Mouse (Mus musculus): Measurements from ENCODE around the gene Gipr. TPM values are rescaled to one million over a fixed set of nuclear protein-coding genes. Genes with fewer than 3 reads are reported as not detected.
A peak's percentile ranks its signal among the peaks of the same experiment; 100 is the strongest.

Gene Gipr
- polyA plus RNA-seq, 1 experiment from 2014 or later = 2.0 TPM

DNA sequence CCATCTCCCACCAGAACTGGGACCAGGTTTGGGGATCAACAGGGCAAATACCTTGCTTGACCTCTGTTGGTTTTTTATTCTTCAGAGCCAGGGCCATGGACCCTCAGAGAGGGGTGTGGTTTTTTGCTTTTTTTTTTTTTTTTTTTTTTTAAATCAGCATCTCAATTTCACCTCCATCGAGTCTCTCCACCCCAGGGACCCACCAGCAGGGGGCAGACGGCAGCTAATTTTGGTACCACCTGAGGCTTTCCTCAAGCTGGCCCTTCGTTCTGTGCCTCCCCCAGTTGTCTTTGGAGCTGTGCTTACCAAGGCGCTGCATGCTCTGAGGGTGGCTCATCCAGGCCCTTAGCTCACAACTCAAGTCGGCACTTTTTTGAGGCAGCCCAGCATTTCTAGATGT lies 28.5 kb downstream of the Gipr start:
- Histone ChIP-seq H3K4me3 (no peak overlapping the region), H3K4me1 (no peaks in the 10 kb centered on the region), H3K36me3 (peaks cover 71% of the 10 kb centered on the region), H3K27ac (no peak overlapping the region), H3K9ac (no peak overlapping the region), H3K4me2 (replicated peaks) (no peak overlapping the region), H3K9me3 (replicated peaks) (no peaks in the 10 kb centered on the region), H3K27me3 (no peaks in the 10 kb centered on the region)
- WGBS = 55% methylated on average over 5 of the region's 5 CpGs
- no peak for ATAC-seq (ENCODE audit: low FRiP score)

DNA sequence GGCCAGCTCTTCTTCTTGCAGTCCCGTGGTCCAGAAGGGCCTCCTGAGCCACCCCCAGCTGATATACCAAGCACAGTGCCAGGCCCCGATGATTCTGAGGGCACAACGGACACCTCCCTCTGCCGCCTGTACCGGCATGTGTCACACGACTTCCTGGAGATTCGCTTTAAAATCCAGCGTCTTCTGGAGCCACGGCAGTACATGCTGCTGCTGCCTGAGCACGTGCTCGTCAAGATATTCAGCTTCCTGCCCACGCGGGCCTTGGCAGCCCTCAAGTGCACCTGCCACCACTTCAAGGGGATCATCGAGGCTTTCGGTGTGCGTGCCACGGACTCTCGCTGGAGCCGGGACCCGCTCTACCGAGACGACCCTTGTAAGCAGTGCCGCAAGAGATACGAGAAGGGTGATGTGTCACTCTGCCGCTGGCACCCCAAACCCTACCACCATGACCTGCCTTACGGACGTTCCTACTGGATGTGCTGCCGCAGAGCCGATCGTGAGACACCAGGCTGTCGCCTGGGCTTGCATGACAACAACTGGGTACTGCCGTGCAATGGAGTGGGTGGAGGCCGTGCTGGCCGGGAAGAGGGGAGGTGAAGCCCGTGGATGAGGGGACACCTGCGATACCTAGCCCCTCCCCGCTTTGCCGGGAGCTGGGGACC lies 29.1 kb downstream of the Gipr start:
- no peaks in the 10 kb centered on the region for H3K27me3 ChIP-seq
- H3K9me3 ChIP-seq (replicated peaks) = no peaks in the 10 kb centered on the region
- H3K27ac ChIP-seq = 0 out of 2 replicates have a peak overlapping the region, but pooled peaks have one; percentile 12
- H3K9ac ChIP-seq = no peak overlapping the region
- 92% methylated on average over 38 of the region's 38 CpGs for WGBS
- peaks cover 4% of the 10 kb centered on the region; the same call in 1 of the 2 replicates for H3K4me1 ChIP-seq
- no peak for ATAC-seq (ENCODE audit: low FRiP score)
- no peak overlapping the region for H3K4me3 ChIP-seq
- no peak overlapping the region for H3K4me2 ChIP-seq (replicated peaks)
- H3K36me3 ChIP-seq = peaks cover 66% of the 10 kb centered on the region

DNA sequence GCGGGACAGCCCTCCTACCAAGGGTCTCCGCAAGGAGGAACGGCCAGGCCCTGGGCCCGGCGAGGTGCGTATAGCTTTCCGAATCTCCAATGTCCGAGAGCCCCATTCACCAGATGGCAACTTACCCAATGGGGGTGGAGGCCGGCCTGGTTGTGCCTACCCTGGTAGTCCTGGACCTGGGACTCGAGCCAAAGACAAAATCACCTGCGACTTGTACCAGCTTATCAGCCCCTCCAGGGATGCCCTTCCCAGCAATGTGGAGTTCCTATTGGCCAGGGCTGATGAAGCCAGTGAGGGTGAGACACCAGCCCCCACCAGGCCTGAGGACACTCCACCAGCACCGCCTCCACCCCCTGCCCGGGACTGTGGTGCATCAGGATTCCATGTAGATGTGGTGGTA lies 29.8 kb downstream of the Gipr start:
- Histone ChIP-seq H3K9ac (no peak overlapping the region), H3K27ac (no peak overlapping the region), H3K4me1 (peaks cover 5% of the 10 kb centered on the region; the same call in 1 of the 2 replicates), H3K27me3 (no peaks in the 10 kb centered on the region), H3K4me3 (no peak overlapping the region), H3K4me2 (replicated peaks) (no peak overlapping the region), H3K9me3 (replicated peaks) (no peaks in the 10 kb centered on the region), H3K36me3 (peaks cover 60% of the 10 kb centered on the region)
- 97% methylated on average over 13 of the region's 13 CpGs for WGBS
- no peak for ATAC-seq (ENCODE audit: low FRiP score)

DNA sequence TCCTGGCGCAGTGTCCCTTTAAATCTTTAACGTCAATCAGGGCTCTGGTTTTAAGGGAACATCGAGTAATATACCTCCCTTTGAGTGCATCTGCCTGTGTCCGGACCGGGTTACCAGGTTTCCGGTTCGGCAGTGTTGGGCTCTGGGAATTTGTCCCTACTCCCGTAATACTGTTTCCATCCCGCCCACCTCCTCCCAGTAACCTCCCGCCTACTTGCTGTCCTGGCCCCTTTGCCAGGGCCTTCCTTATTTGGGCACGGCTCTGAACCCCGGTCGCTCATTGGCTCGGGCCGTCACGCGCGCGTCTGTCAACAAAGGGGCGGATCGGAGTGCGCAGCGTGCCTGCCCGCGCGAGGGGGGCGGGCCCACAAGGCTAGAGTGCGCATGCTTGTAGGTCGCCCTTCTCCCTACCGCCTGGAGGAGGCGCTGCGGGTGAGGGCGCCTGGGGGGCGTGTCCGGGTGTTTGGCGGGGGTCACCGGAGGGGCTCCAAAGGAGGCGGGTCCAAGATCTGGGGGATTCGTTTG lies 34.5 kb downstream of the Gipr start:
- peak overlapping the region; percentile 48 for H3K9ac ChIP-seq
- WGBS = under 1% methylated on average over 39 of the region's 39 CpGs
- ATAC-seq (ENCODE audit: low FRiP score) = peak; percentile 98
- peaks cover 14% of the 10 kb centered on the region; the same call in 1 of the 2 replicates for H3K4me1 ChIP-seq
- H3K27ac ChIP-seq = peak overlapping the region; percentile 92
- peak overlapping the region; percentile 57 for H3K4me2 ChIP-seq (replicated peaks)
- H3K36me3 ChIP-seq = peaks cover 25% of the 10 kb centered on the region
- no peaks in the 10 kb centered on the region for H3K27me3 ChIP-seq
- H3K9me3 ChIP-seq (replicated peaks) = no peaks in the 10 kb centered on the region
- H3K4me3 ChIP-seq = peak overlapping the region; percentile 36

DNA sequence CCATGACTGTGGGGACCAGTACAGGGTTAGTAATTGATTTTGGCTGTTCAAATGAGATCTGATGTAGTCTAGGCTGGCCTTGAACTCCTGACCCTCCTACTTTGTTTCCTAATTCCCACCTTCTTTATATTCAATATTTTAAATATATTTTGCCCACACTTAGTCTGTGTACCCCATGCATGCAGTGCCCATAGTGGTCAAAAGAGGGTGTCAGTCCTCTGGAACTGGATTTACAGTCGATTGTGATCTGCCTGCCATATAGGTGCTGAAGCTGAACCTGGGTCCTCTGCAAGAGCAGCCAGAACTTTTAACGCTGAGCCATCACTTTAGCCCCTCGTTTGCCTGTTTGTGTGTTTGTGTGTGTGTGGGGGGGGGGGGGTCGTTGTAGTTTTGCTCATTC lies 35.3 kb downstream of the Gipr start:
- no peaks in the 10 kb centered on the region for H3K27me3 ChIP-seq
- 36% methylated on average over 4 of the region's 4 CpGs for WGBS
- ATAC-seq (ENCODE audit: low FRiP score) = peak; percentile 16; the same call in 1 of the 2 replicates
- peaks cover 18% of the 10 kb centered on the region for H3K36me3 ChIP-seq
- peak overlapping the region; percentile 36 for H3K4me3 ChIP-seq
- H3K9ac ChIP-seq = peak overlapping the region; percentile 48
- H3K27ac ChIP-seq = peak overlapping the region; percentile 92
- peaks cover 14% of the 10 kb centered on the region; the same call in 1 of the 2 replicates for H3K4me1 ChIP-seq
- no peaks in the 10 kb centered on the region for H3K9me3 ChIP-seq (replicated peaks)
- H3K4me2 ChIP-seq (replicated peaks) = peak overlapping the region; percentile 57

DNA sequence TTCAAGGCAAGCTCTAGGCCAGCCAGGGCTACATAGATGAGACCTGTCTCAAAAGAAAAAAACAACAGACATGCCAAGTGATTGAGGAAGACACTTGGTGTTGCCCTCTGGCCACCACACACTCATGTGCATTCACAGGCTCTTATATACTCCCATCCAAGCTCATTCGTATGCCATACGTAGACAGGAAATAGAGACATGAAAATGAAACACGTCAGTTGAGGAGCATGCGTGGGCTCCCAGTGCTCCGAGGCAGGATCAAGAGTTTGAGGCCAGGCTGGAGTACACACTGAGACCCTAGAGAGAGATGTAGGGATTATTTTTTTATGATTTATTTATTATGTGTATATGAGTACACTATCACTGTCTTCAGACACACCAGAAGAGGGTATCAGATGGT lies 36.5 kb downstream of the Gipr start:
- Histone ChIP-seq H3K4me2 (replicated peaks) (no peak overlapping the region), H3K27ac (no peak overlapping the region), H3K4me1 (peaks cover 14% of the 10 kb centered on the region; the same call in 1 of the 2 replicates), H3K9ac (no peak overlapping the region), H3K9me3 (replicated peaks) (no peaks in the 10 kb centered on the region), H3K4me3 (no peak overlapping the region), H3K27me3 (no peaks in the 10 kb centered on the region), H3K36me3 (0 out of 2 replicates have a peak, but pooled peaks cover 6% of the 10 kb centered on the region)
- ATAC-seq (ENCODE audit: low FRiP score) = no peak
- 93% methylated on average over 5 of the region's 5 CpGs for WGBS

DNA sequence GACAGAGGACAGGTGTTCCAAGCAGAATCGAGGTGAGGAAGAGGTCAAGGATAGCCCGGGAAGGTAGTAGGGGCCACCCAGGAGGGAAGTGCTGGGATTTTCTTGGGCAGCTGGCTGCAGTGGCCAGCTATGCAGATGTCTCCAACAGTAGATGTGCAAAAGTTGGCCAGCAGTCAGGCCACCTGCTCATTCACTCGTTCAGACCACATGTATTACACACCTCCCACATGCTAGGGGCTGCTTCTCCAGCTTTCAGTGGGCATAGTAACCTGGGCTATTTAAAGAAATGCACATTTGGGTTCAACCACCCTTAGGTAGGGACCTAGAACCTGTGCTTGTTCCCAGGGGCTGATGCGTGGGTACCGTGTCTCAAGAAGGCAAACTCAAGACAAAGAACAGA lies 38.2 kb downstream of the Gipr start:
- Histone ChIP-seq H3K27me3 (no peaks in the 10 kb centered on the region), H3K9ac (no peak overlapping the region), H3K9me3 (replicated peaks) (no peaks in the 10 kb centered on the region), H3K4me3 (no peak overlapping the region), H3K27ac (no peak overlapping the region), H3K36me3 (0 out of 2 replicates have a peak, but pooled peaks cover 6% of the 10 kb centered on the region), H3K4me1 (peaks cover 14% of the 10 kb centered on the region; the same call in 1 of the 2 replicates), H3K4me2 (replicated peaks) (no peak overlapping the region)
- no peak for ATAC-seq (ENCODE audit: low FRiP score)
- 89% methylated on average over 5 of the region's 5 CpGs for WGBS

DNA sequence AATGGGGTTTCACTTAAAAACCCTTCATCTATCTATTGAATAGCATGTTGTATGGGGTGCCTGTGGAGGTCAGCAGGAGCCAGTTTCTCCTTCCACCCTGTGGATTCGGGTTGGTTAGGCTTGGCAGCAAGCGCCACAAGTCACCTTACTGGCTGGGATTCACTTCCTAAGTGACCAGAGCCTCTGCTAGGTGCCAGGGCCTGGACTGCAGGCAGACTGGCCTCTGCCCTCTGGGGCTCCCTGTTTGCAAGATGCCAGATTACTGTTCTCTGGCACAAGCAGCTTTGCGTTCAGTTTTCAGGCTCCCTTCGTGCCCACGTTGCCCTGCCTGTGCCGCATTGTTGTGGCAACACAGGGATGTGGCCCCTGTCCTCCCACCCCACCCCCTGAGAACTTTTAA lies 41.2 kb downstream of the Gipr start:
- Histone ChIP-seq H3K9ac (no peak overlapping the region), H3K27ac (0 out of 2 replicates have a peak overlapping the region, but pooled peaks have one; percentile 5), H3K9me3 (replicated peaks) (no peaks in the 10 kb centered on the region), H3K4me3 (no peak overlapping the region), H3K4me2 (replicated peaks) (no peak overlapping the region), H3K27me3 (no peaks in the 10 kb centered on the region), H3K36me3 (0 out of 2 replicates have a peak, but pooled peaks cover 6% of the 10 kb centered on the region), H3K4me1 (peaks cover 12% of the 10 kb centered on the region)
- 85% methylated on average over 6 of the region's 6 CpGs for WGBS
- no peak for ATAC-seq (ENCODE audit: low FRiP score)

DNA sequence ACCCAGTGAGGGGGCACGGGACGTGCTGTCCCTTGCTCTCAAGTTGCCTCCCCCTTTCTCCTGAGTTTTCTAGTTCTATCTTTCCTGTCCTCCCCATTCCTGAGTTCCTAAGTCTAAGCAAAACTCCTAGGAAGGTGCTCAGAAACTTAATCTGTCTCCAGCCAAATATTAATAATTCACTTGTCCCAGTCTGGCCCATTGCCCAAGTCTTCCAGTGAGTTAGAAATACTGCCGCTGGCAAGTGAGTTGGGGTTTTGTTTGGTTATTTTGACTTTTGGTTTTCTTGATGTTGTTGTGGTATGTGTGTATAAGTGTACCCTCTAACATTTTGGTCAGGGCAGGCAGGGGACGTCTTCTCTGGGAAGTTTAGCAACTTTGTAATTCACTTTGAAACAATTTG lies 44.2 kb downstream of the Gipr start:
- H3K4me2 ChIP-seq (replicated peaks) = no peak overlapping the region
- 87% methylated on average over 4 of the region's 4 CpGs for WGBS
- H3K27me3 ChIP-seq = peaks cover 12% of the 10 kb centered on the region; the same call in 1 of the 2 replicates
- peaks cover 17% of the 10 kb centered on the region for H3K4me1 ChIP-seq
- no peak overlapping the region for H3K4me3 ChIP-seq
- no peak for ATAC-seq (ENCODE audit: low FRiP score)
- H3K9ac ChIP-seq = no peak overlapping the region
- H3K9me3 ChIP-seq (replicated peaks) = peaks cover 8% of the 10 kb centered on the region; the same call in 1 of the 2 replicates
- H3K36me3 ChIP-seq = no peaks in the 10 kb centered on the region
- H3K27ac ChIP-seq = no peak overlapping the region

DNA sequence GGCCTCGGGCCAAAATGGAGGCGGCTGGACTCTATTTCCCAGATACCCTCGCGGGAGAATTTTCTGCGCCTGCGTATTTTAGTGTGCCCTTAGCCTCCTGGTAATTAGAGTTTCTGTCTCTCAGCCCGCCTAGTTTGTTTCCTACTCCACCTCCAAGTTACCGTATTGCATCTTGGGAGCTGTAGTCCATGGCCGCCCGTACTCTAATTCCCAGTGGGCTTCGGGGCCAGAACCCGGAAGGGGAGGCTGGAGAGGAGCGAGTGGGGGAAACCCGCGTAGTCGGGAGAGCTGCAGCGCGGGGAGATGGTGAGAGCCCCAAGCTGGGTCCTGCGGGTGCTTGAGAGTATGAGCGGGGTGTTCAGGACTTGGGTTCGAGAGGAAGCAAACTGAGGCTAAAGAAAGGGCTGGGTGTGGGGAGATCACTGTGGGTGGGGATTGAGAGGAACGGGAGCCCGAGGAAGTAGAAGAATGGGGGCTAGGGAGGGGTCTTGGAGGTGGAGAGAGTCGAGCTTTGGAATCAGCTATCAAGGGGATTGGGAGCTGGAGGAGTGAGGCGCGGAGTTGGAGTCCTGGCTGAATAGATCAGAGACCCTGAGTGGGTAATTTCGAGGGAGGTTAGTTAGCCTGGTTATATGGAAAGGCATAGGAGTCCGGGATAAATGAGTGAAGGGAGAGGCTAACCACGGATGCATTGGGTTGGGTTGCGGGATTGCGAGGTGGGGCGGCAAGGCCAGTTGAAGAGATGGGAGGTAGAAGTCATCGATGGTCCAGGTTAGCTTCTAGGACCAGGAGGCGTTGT lies 46.1 kb downstream of the Gipr start, which contains the start of gene Fbxo46:
Fbxo46 (plus strand) TSS at position 229 of the 799 bp plus-strand sequence.
- peak within 1 kb of the TSS; percentile 47 for H3K4me3 ChIP-seq
- H3K4me1 ChIP-seq = peaks cover 17% of the 10 kb centered on the region
- H3K27ac ChIP-seq = peak within 1 kb of the TSS; percentile 19; the same call in 1 of the 2 replicates
- WGBS = 3% methylated on average over 34 of the region's 34 CpGs
- peaks cover 8% of the 10 kb centered on the region; the same call in 1 of the 2 replicates for H3K9me3 ChIP-seq (replicated peaks)
- peak; percentile 97 for ATAC-seq (ENCODE audit: low FRiP score)
- peaks cover 12% of the 10 kb centered on the region; the same call in 1 of the 2 replicates for H3K27me3 ChIP-seq
- H3K4me2 ChIP-seq (replicated peaks) = peak within 1 kb of the TSS; percentile 73
- no peaks in the 10 kb centered on the region for H3K36me3 ChIP-seq
- H3K9ac ChIP-seq = peak within 1 kb of the TSS; percentile 64

DNA sequence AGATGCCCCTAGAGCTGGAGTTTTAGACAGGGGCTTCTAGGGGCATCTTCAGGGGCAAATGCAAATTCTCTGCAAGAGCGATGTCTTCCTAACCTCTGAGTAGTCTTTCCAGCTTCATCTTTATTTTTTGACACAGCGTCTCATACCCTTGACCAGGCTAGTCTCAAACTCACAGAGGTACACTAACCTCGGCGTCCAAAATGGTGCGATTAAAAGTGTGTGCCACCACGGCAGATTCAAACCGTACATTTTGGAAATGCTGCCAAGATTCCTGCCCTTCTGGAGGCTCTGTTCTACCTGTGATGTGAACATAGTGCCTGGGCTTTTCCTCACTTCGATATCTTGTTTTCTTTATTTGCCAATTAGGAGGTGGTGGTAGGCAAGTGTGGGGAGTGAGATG lies 46.8 kb downstream of the Gipr start:
- peaks cover 17% of the 10 kb centered on the region for H3K4me1 ChIP-seq
- peaks cover 8% of the 10 kb centered on the region; the same call in 1 of the 2 replicates for H3K9me3 ChIP-seq (replicated peaks)
- WGBS = 92% methylated on average over 8 of the region's 8 CpGs
- no peak overlapping the region for H3K4me2 ChIP-seq (replicated peaks)
- no peak overlapping the region for H3K4me3 ChIP-seq
- H3K36me3 ChIP-seq = no peaks in the 10 kb centered on the region
- no peak overlapping the region for H3K27ac ChIP-seq
- H3K27me3 ChIP-seq = peaks cover 12% of the 10 kb centered on the region; the same call in 1 of the 2 replicates
- ATAC-seq (ENCODE audit: low FRiP score) = peak; percentile 44; the same call in 1 of the 2 replicates
- no peak overlapping the region for H3K9ac ChIP-seq

Measured in hindbrain, embryonic 12.5 days (tissue).